Mouse (Mus musculus) neural tube, embryonic 14.5 days (tissue): ENCODE results near the gene Arhgap31. TPM values are rescaled to one million over a fixed set of nuclear protein-coding genes. Genes with fewer than 3 reads are reported as not detected.
"Not testable (repeated sequence)": the region's sequence is repeated elsewhere in the genome, so short reads cannot be mapped to it uniquely, and the experiment has no call there.

ENCODE experiments used
- ATAC-seq: fragments of 200-750 bp; cut with Nextera tagmentation; 2 replicates; pipeline ENCODE4 v1.8.0; 2017; ENCODE audit warnings: low read depth, mild to moderate bottlenecking, moderate TSS enrichment, moderate library complexity
- H3K27ac ChIP-seq: fragments of 300-500 bp; sonication (generic); 2 replicates; pipeline ENCODE4 v1.5.1; 2014; ENCODE audit warnings: low read depth, mild to moderate bottlenecking, control low read depth, low read length, moderate library complexity, mixed read lengths
- H3K27me3 ChIP-seq: fragments of 300-500 bp; sonication (generic); 2 replicates; pipeline ENCODE4 v1.6.1; 2014; ENCODE audit warnings: low read length; ENCODE audit not compliant: control insufficient read depth, insufficient read depth
- H3K36me3 ChIP-seq: fragments of 300-500 bp; sonication (generic); 2 replicates; pipeline ENCODE4 v1.6.1; 2014; ENCODE audit warnings: low read length, mixed read lengths; ENCODE audit not compliant: control insufficient read depth, insufficient read depth
- H3K4me1 ChIP-seq: fragments of 300-500 bp; sonication (generic); 2 replicates; pipeline ENCODE4 v1.6.1; 2014; ENCODE audit warnings: low read length; ENCODE audit not compliant: control insufficient read depth, insufficient read depth
- H3K4me2 ChIP-seq: fragments of 300-500 bp; sonication (generic); 2 replicates; pipeline ENCODE4 v1.6.1; 2014; ENCODE audit warnings: mild to moderate bottlenecking, low read depth, low read length, control low read depth
- H3K4me3 ChIP-seq: fragments of 300-500 bp; sonication (generic); 2 replicates; pipeline ENCODE4 v1.5.1; 2014; ENCODE audit warnings: low read depth, low read length, control low read depth, mixed read lengths
- H3K9ac ChIP-seq: fragments of 300-500 bp; sonication (generic); replicated peaks from 2 replicates; pipeline ENCODE4 v1.6.1; 2014; ENCODE audit warnings: low read depth, mild to moderate bottlenecking, control low read depth, low read length, mixed read lengths
- H3K9me3 ChIP-seq: fragments of 300-500 bp; sonication (generic); 2 replicates; pipeline ENCODE4 v1.6.1; 2016; ENCODE audit warnings: low read length; ENCODE audit not compliant: control insufficient read depth
- WGBS: fragments of 180-500 bp; shearing (Covaris S2); extraction: QIAGEN DNeasy Blood & Tissue Kit; methylation state at CpG from one replicate; pipeline ENCODE4 v1.1.7; 2014; 5-methylcytosine and 5-hydroxymethylcytosine counted together
- polyA plus RNA-seq: library from polyadenylated mRNA; unstranded; fragments of >200 nt; fragmentation: Nextera tagmentation; extraction: Ambion mirVana; gene quantifications from 2 replicates; pipeline ENCODE4 v1.2.1, GENCODE M21; 2014

The Arhgap31 gene
- polyA plus RNA-seq, 1 experiment from 2014 or later: 3.8 TPM

GRCm38 (mm10) chr16:38730921-38731320 lies 17.8 kb upstream of the Arhgap31 start:
- ATAC-seq: no peak
- Histone ChIP-seq H3K9me3 (no peaks in the 10 kb centered on the region), H3K4me2 (no peak overlapping the region), H3K27me3 (no peaks in the 10 kb centered on the region), H3K27ac (no peak overlapping the region), H3K4me3 (no peak overlapping the region), H3K36me3 (no peaks in the 10 kb centered on the region), H3K9ac (no peak overlapping the region), H3K4me1 (no peaks in the 10 kb centered on the region)
- WGBS: 57% methylated on average over 8 of the region's 8 CpGs

- H3K27me3 ChIP-seq: no peaks in the 10 kb centered on the region
- H3K4me3 ChIP-seq: no peak overlapping the region
- no peak overlapping the region; the same call in 1 of the 2 replicates for H3K4me2 ChIP-seq
- no peaks in the 10 kb centered on the region for H3K9me3 ChIP-seq
- H3K4me1 ChIP-seq: no peaks in the 10 kb centered on the region
- no peaks in the 10 kb centered on the region for H3K36me3 ChIP-seq
- WGBS: 57% methylated on average over 15 of the region's 15 CpGs
- ATAC-seq: peak; percentile 70; the same call in 1 of the 2 replicates
- no peak overlapping the region for H3K9ac ChIP-seq
- H3K27ac ChIP-seq: no peak overlapping the region
Observed at GRCm38 (mm10) chr16:38729610-38730288, 16.7 kb upstream of the Arhgap31 start.

GRCm38 (mm10) chr16:38729139-38729538 lies 16.1 kb upstream of the Arhgap31 start:
- Histone ChIP-seq H3K4me3 (no peak overlapping the region), H3K9me3 (no peaks in the 10 kb centered on the region), H3K9ac (no peak overlapping the region), H3K4me2 (no peak overlapping the region), H3K4me1 (no peaks in the 10 kb centered on the region), H3K27ac (no peak overlapping the region), H3K36me3 (no peaks in the 10 kb centered on the region), H3K27me3 (no peaks in the 10 kb centered on the region)
- 87% methylated on average over 6 of the region's 6 CpGs for WGBS
- no peak for ATAC-seq

DNA sequence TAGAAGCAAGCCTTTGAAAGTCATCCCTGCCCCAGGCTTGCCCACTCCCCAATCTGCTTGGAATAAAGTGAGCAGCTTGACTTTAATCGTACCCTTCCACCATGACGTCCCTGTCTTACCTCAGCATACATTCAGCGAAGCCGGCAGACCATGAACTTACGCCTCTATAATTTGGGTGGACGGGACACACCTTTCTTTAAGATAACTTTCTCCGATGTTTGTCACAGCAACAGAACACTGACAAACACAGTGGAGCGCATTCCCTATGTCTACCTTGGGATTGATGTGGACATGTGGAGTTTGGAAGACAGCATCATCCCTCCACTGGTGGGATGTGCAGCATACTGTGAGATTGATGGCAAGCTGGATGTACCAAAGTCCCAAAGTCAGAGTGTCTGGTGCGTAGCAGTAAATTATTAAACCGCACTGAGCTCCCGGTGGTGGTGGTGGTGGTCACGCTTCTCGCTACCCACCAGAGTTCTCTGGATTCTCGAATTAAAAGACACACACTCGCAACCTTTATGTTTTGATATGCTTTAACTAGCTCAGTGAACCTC lies 15.6 kb upstream of the Arhgap31 start:
- Histone ChIP-seq H3K4me3 (no peak overlapping the region), H3K9me3 (no peaks in the 10 kb centered on the region), H3K36me3 (no peaks in the 10 kb centered on the region), H3K27ac (no peak overlapping the region), H3K4me2 (no peak overlapping the region), H3K27me3 (no peaks in the 10 kb centered on the region), H3K4me1 (no peaks in the 10 kb centered on the region), H3K9ac (no peak overlapping the region)
- no peak for ATAC-seq
- 93% methylated on average over 15 of the region's 15 CpGs for WGBS

- no peak overlapping the region for H3K27ac ChIP-seq
- H3K4me3 ChIP-seq: no peak overlapping the region
- no peak for ATAC-seq
Observed at GRCm38 (mm10) chr16:38724974-38725373, 11.9 kb upstream of the Arhgap31 start.

GRCm38 (mm10) chr16:38724256-38724655 lies 11.2 kb upstream of the Arhgap31 start:
- H3K4me1 ChIP-seq: no peaks in the 10 kb centered on the region
- H3K4me3 ChIP-seq: no peak overlapping the region
- WGBS: 81% methylated on average over 8 of the region's 8 CpGs
- H3K4me2 ChIP-seq: no peak overlapping the region
- no peaks in the 10 kb centered on the region for H3K9me3 ChIP-seq
- no peak for ATAC-seq
- H3K36me3 ChIP-seq: no peaks in the 10 kb centered on the region
- no peak overlapping the region for H3K9ac ChIP-seq
- H3K27me3 ChIP-seq: no peaks in the 10 kb centered on the region
- no peak overlapping the region for H3K27ac ChIP-seq

More at GRCm38 (mm10) chr16:38724974-38725373, 11.9 kb upstream of the Arhgap31 start:
- WGBS: 62% methylated on average over 13 of the region's 13 CpGs
- Histone ChIP-seq H3K4me1 (no peaks in the 10 kb centered on the region), H3K4me2 (no peak overlapping the region), H3K36me3 (no peaks in the 10 kb centered on the region), H3K9me3 (no peaks in the 10 kb centered on the region), H3K27me3 (no peaks in the 10 kb centered on the region), H3K9ac (no peak overlapping the region)

DNA sequence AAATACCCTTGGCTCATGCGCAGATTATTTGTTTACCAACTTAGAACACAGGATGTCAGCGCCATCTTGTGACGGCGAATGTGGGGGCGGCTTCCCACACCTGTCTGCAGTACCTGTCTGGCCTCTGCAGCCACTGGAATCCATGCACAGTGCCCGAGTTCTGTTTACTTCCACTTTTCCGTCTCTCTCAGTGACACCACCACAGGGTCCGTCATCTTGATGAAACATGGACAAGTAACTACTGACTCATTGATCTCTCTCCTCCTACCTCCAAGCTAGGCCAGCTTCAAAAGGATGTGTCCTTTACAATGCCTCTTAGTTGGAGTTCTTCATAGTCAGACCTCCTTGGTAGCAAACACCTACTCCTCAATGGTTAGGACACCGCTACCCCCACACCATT lies 8.3 kb upstream of the Arhgap31 start:
- Histone ChIP-seq H3K9me3 (no peaks in the 10 kb centered on the region), H3K27ac (no peak overlapping the region), H3K4me3 (no peak overlapping the region), H3K4me2 (no peak overlapping the region), H3K4me1 (no peaks in the 10 kb centered on the region), H3K9ac (no peak overlapping the region), H3K27me3 (no peaks in the 10 kb centered on the region), H3K36me3 (no peaks in the 10 kb centered on the region)
- 94% methylated on average over 8 of the region's 9 CpGs for WGBS
- ATAC-seq: no peak

GRCm38 (mm10) chr16:38714259-38714526 lies 1.1 kb upstream of the Arhgap31 start:
- ATAC-seq, H3K27ac ChIP-seq, H3K9me3 ChIP-seq, H3K4me3 ChIP-seq, H3K36me3 ChIP-seq, H3K27me3 ChIP-seq, H3K9ac ChIP-seq: not testable (repeated sequence)
- 55% methylated on average over 11 of the region's 12 CpGs for WGBS
- peak overlapping the region; percentile 88; the same call in 1 of the 2 replicates for H3K4me2 ChIP-seq
- H3K4me1 ChIP-seq: peaks cover 12% of the 10 kb centered on the region; the same call in 1 of the 2 replicates

DNA sequence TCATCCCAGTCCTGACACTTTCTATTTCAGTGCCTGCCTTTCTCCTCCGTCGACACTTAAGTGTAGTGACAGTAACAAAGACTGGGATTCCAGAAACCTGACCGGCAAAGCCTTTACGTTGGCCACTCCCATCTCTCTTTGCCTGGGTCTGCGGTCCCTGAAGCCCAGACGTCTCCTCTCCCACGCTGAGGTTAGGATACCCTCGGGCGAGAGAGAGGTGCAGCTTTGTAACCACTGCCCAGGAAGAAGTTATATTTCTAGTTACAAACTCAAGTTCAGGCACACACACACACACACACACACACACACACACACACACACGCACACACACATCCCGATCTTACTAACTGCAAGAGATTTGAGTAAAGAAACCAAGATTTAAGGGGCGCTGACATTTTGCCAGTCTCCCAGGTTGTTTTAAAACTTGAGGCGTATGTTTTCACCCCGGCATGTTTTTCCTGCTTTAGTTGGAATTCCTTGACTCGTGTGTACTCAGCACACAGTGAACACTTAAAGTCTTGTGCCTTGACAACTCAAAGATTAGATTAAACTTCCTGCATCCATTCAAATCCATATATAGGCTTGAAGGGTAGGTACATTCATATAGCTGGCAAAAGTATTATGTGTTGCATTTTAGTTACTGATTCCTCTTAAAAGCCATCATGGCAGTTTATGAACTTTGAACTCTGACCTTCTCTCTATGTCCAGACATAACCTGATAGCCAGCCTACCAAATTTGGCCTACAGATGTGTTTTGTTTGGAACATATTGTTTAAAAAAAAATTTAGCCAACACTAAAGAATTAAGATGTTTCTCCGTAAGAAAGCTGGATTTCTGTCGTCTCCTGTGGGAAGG lies 557 bp upstream of the Arhgap31 start:
- peak overlapping the region; percentile 57 for H3K27ac ChIP-seq
- peak; percentile 45; the same call in 1 of the 2 replicates for ATAC-seq
- 28% methylated on average over 17 of the region's 17 CpGs for WGBS
- no peaks in the 10 kb centered on the region for H3K36me3 ChIP-seq
- H3K9ac ChIP-seq: peak overlapping the region; percentile 69
- peak overlapping the region; percentile 55 for H3K4me3 ChIP-seq
- peaks cover 12% of the 10 kb centered on the region; the same call in 1 of the 2 replicates for H3K4me1 ChIP-seq
- H3K4me2 ChIP-seq: peak overlapping the region; percentile 88
- H3K27me3 ChIP-seq: no peaks in the 10 kb centered on the region
- H3K9me3 ChIP-seq: no peaks in the 10 kb centered on the region
